Mouse (Mus musculus) layer of hippocampus, postnatal 14 days (tissue): Measurements from ENCODE around the gene Naaladl2. TPM values are rescaled to one million over a fixed set of nuclear protein-coding genes. Genes with fewer than 3 reads are reported as not detected.

Experiments used
- DNase-seq, 2 experiments: peaks; one replicate each; pipeline ENCODE4 v3.0.0; 2021 to 2022; ENCODE audit warnings: low spot score in 2 of 2, mixed read lengths in 1 of 2
- total RNA-seq, 2 experiments: library from RNA; stranded (reverse); gene quantifications; 2 replicates each; pipeline ENCODE4 v1.2.3; 2021

Naaladl2 gene
- total RNA-seq, 2 experiments from 2014 or later = 2.6 to 2.8 TPM

DNA sequence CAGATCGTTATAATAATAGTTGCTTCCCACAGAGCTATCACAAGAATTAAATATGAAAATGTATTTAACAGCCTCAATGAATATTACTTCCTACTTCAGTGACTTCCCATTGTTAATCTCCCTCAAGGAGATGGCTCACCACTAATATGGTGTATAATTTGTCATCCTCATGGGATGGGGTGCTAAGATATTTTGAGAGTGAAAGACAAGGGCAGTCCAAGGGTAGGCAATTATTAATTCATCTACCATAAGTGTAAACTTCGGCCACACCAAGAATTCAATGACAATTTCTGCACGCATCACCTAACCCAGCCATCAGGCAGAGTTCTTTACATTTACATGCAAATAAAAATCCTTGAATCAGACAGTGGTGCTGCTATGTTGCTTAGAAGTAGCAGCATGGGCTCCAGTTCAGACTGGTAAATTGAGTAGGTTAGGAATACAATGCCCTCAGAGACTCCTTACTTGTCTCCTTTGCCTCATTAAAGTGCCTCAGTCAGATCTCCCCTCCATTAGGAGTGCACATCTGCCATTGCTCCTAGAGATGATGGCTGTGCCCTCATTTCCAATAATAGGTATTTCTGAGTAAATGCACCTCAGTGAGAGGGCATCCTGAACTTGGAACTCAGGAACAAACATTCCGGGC, 438.2 kb downstream of the Naaladl2 start:
- DNase-seq = no peak

DNA sequence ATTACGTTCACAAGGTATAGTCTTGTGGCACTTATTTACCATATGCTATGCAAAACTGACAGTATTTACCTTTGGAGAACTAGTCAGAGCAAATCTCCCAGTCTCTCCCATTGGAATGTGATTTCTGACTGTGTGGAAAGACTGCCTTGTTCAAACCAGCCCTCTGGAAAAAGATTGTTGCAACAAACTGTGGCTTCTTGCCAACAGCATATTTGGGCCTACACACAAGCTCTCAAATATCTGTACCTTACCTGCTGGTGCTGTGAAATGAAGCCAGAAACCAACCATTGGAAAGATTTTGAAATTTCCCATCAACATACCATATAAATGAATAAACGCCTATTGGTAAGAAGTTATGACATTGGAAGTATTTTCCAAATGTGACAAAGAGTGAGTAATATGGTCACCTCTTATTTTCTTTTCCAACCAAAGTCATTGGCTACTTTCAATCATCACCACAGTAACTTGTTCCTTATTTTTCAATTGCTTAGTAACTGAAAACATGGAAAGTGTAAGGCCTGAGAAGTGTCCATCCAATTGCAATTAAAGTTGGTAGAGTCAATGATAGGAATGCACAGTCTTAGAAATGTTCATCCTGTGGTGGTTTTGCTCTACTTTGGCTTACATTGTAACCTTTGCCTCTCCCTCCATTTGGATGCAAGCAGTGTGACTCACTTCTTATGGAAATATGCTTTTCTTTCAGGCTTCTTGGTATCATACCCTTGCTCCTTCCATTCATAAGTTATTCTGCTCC, 453.7 kb downstream of the Naaladl2 start:
- DNase-seq = no peak

DNA sequence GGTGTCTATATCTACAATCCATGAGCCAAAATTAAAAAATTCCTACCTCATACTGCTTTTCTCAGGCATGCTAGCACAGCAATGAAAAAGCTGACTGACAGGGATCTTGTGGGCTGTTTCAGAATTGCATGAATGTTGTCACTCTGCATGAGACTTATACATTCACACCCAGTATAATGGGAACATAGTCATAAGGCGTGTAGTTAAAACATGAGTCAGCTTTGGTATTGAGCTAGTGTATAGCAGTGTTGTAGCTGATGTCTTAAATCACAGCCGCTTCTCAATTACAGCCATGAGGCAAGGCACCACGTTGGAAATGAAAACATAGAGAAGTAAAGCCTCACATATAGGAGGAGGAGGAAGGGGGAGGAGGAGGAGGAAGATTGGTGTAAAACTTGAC, 473.6 kb downstream of the Naaladl2 start:
- DNase-seq = no peak

DNA sequence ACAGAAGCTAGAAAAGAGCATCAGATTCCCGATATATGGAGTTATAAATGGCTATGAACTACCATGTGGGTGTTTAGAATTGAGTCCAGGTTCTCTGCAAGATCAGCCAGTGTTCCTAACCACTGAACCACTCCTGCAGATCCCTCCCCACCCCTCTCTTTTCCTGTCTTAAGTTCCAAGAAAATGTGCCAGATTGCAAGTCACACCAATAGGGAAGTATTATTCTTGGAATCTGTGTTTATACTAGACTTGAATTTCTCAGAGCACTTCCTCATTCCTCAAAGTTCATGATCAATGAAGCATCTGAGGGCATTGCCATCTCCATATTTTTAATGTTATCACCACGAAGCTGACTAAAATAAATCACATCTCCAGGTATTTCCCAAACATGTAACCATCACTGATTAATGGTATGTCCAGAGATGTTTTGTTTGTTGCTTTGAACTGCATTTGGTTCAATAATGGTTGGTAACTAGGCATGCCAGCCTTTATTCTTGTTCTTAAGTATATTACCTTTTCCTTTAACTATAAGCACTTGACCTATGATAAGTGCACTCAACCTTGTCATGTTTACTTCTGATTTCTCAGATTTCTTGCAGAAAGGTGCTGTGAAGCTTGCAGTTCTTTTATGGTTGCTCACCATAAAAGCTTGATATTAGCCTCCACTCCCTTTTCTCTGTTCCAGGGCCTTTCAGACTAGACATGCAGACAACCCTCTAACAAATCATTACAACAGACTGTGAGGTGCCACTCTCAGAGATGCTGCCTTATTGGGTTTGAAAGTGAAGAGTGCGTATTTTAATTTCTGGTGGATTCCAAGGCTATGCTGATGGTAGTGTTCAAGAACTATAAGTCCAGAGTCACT, 475.8 kb downstream of the Naaladl2 start:
- DNase-seq = no peak

DNA sequence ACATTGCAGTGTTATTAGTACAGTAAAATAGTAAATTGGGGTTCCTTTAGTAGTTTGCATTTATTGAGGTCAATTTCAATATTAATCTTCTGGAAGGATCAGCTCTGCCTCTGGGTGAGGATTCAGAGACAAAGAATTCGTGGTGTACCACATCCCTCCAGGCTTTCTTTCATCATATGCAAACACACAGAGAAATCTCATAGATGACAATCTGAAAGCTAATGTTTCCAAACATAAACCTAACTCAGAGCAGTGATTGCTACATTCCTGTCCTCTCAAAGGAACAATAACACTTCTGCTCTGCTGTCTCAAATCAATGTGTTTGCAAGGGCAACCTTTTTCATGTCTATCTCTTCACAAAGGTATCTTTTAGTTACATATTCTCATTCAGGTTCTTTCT, 478.7 kb downstream of the Naaladl2 start:
- DNase-seq = no peak

DNA sequence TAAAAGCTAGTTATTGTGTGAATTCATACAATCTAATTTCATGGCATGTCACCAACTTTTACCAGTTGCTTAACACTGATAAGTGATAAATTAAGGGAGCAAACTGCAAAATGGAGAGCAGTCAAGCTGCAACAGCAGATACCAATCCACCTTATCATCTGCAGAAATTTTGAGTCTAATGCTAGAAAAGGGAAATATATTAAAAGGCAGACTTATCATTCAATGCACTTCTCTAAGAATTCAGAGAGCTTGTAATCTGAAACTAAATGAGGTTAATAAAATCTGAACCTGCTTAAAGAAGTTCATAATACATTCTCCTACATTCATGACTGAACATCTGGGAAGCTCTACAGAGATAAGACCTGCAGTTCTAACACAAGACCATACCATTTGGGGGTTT, 480.3 kb downstream of the Naaladl2 start:
- DNase-seq = no peak

DNA sequence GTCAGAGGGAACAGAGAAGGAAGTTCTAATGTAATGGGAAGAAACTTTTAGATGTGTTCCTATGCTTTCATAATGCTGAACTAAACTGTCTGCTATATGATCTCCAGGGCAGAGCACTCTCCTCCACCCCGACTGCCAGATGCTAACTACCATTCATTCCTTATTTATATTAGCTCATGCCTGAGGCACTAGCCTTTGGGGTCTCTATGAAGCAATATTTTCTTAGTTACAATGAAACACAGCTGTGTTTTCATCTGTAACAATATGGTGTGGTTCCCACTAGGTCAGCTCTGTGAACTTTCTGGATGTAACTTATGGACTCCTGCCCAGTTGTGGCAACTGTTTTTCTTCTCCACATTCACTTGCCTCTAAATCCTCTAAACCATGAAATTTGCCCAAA, 514.0 kb downstream of the Naaladl2 start:
- DNase-seq = no peak

DNA sequence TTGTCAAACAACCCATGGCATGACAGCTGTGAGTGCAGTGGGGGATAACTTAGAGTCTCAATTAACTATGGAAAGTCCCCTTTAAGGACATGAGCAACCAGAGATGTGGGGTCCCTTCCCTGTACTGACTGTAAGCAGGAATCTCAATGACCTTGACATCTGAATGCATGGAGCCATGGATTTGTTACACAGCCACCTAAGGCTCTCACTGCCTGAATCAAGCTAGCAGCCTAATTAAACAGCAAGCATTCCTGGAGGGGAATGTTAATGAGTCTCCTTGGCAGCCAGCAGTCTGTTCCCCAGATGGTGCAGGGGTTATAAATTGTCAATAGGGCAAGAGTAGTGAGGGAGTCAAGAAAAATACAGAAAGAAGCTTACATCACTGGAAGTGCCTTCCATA, 538.6 kb downstream of the Naaladl2 start:
- peak in 1 of 2 experiments; percentile 18 for DNase-seq

DNA sequence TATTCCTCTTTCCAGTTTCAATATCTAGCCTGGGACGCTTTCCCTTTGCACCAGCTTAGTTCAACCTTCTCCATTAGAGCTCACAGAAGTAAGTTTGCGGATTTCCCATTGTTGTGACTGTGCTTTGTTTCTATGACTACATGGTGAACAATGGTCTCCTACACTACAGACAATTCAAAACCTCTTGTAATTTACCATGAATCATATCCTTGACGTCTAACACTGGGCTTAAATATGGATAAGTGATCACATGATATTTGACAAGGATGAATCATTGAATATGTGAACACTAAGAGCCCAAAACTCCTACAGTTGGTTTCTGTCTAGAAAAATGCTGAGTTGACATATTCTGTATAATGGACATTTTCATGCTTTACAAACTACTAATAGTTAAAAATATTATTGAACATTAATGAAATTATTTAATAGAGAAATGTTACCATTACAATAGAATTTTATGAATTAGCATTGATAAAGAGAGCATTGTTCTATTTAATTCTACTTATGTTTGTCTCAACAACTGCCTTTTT, 539.2 kb downstream of the Naaladl2 start:
- DNase-seq = no peak

DNA sequence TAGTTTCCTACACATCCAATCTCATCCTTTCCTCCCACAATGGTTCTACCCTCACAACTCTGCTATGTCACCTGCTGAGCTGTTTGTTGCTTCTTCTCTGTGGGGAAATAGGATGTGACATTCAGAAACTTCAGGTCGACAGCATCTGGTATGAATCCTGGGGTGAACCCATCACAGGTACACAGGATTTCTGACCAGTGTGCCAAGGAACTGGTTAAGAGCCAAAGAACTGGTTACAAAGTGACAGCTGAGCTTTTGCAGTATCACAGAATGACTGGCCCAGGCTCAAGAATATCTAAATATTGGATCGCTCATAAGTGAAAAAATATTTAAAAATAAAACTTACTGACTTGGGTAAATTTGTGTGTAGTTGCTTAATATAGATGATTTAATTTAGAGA, 548.6 kb downstream of the Naaladl2 start:
- DNase-seq = no peak

DNA sequence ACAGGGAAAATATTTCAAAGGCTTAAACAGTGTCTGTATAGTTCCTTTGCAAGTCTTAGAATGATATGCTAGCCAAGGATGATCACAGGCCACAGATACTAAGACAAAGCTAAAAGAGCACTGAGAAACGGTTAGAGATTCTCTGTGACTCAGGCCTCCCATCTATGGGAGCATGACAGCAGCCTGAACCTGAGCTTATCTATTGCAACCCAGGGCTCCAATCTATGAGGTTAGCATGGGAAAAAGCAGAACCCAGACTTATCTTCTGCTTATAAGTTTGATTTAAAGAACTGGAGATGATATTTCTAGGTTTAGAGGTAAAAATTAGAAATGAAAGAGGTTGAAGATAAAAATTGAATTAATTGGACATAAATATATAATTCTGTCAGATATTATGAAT, 587.4 kb downstream of the Naaladl2 start:
- DNase-seq = no peak

DNA sequence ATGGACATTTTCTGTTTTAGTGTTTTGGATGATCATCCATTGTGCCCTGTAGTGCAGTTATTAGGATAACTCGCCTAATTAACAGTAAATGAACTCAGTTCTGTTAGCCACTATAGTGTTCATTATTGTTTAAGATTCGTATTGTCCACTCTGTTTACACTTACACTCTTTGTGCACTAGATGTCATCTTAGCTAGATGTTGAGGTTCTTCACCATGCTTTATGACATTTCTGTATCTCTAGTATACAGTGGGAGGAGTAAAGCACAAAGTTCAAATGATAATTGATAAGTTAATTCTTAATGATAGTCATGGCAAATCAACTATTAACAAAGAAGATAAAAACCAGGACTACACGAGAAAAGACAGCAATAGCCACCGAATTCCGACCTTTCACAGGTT, 590.4 kb downstream of the Naaladl2 start:
- no peak for DNase-seq

DNA sequence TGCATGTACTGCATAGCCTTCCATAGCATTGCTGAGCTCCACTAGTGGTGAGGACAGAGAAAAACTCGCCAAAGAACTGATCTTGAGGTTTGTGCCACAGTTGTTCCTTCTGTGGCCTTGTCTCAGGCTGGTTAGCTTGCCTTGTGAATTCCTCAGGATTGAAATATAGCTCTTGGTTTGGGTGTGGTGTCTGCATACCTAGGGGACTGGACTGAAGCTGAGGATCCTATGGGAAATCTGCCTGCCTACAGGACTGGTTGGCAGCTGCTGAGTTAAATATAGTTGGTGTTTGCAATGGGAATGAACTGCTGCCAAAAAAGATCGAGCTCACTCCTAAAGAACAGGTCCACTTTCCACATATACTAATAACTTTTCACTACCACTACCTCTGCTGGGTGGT, 591.4 kb downstream of the Naaladl2 start:
- no peak for DNase-seq

DNA sequence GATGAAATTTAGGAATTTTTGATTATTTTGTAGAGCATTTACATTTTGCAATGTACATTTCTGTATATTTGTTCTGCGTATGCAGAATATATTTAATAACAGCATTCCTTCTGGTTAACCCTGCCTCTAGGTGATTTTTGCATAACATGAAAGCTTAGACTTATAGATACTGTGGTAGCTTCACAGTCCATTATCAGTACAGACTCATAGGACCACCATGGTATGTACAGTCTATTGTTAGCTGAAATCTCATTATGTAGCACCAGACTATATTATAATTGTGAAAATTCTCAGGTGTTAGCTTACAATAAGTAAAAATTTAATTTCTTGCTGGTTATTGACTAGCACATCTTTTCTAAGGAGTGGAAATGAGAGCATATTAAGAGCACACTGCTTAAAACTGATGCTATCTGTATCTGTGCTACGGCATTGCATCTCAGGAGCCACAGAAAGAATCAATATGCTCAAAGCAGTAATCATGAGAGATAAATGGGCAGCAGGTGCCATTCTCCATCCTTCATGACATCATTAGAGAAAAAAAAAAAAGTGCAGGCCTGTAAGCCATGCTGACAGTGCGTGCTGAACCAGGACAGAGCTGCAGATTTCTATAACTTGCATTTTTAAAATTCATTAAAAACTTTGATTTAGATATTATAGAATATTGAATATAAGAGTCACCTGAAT, 610.1 kb downstream of the Naaladl2 start:
- no peak for DNase-seq

DNA sequence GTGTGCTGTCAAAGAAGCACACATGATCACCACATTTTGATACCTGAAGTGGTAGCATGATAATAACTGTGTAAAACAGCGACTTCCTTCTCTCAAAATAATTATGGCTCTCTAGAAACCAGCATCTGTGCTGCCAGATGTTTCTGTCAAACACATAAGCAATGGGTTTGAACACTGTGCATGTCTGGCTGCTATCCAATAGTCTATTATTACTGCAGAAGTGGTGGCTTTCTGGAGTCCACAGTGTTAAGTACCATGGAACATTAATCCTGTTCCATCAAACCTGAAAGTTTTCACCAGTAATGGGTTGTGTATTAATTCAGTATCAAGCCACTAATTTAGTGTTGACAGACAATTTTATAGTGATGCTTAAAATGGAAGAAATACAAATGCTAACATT, 629.1 kb downstream of the Naaladl2 start:
- no peak for DNase-seq

DNA sequence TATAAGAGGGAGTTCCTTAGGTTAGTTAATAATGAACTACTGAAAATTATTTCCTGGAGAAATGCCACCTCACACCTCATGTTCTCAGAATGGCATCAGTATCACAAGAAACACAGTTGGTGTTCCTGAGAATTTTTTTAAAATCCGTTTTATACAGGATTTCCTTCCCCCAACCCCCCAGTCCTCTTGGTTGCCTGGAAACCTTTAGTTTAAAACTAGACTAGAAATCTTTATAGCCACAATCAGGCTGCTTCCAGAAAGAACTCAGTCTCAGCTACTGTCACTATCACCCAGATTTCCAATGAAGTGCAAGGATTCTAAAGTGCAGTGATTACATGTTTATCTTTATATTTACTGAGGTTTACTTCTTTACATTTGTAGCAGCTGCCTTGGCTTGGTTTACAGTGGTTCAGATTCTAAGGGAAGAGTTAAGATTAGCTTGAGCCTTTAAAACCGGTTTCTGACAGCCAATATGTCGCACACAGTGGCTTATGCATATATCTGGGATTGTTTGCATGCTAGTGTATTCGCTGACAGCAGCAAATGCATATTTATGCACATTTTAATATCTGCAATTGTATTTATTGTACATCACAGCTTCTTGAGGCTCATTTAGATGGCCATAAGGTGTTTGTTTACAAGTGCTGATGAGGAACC, 657.5 kb downstream of the Naaladl2 start:
- peak in 1 of 2 experiments; percentile 20 for DNase-seq

DNA sequence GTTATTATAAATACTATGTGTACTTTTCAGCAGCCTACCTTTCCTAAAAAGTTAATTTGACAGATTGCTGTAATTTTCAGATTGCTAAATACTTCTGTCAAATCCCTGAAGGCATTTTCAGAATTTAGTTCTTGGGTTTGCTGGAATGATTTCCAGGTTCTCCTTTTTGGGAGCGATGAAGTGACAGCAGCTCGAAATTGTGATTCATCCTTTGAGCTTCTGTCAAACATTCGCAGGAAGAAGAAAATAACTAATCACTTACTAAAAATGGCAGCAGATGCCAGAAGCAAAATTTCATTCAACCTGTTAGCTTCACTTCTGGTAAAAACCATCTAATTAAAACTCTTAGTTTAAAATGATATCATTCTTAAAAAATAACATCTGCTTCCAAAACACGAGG, 680.1 kb downstream of the Naaladl2 start:
- peak in 1 of 2 experiments; percentile 63 for DNase-seq

DNA sequence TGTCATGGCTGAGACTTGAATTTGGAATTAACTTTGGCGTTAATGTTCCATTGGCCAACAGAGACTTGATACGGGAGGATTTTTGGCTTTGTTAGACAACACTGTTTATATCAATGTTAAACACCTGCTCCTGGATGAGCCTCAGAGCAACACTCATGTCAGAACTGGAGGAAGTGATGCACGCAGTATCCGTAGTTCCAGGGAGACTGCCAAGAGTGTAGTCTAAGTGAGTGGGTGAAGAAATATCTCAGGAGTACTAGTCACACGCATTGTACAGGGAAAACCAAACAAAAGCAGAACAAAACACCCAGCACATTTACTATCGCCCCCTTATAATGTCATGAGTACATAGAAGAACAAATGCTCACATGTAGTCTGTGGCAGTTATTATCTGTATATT, 703.4 kb downstream of the Naaladl2 start:
- no peak for DNase-seq

DNA sequence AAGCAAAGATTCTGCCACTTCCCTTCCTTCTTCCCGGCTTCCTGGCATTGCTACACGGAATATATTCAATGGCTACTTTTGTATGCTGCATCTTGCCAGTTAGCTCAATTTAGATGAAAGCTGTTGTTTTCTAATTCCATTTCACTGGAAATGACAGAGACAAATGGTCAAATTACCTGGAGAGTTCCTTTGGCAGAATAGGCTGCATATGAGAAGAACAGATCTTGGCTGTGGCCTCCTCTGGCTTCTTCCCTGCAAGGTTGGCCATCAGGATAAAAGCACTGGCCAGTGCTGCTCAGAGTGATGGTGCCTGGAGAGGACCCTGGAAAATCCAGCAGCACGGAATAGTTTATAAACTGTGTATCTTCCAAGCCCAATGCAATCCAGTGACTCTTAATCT, 711.3 kb downstream of the Naaladl2 start:
- DNase-seq = no peak

DNA sequence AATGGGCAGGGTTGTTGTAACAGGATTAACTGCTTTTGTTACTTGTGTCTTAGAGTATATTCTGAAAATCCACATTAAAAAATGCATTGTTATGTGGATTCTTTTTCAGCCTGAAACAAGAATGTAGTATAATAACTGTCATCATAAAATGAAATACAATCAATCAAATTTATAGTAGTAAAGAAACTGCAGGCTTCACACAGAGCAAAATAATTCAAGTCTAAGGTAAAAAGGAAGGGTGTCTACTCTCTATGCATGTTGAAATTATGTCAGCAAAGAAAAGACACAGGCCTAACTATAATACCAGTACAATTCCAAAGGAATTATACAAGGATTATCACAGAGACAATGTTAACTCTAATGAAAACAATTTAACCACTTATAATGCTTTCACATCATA, 752.3 kb downstream of the Naaladl2 start:
- DNase-seq = no peak

DNA sequence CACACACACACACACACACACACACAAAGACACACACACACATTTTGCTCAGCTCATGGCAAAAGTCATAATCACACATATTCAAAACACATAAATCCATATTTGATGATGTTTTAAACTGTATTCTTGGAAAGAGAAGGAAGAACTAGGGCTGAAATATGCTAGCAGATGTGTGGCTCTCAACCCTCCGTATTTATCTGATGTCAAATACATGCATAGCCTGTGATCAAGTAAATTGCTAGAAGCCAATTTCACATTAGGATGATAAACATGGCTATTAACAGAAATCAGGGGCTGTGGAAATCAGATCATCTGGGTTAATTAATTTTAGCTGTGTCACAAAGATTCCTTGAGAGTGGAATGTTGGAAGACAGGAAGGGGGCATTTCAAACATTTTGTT, 752.8 kb downstream of the Naaladl2 start:
- no peak for DNase-seq
